Comparison of ENCODE assay signal across 8 mouse cellular contexts in the genomic region with DNA sequence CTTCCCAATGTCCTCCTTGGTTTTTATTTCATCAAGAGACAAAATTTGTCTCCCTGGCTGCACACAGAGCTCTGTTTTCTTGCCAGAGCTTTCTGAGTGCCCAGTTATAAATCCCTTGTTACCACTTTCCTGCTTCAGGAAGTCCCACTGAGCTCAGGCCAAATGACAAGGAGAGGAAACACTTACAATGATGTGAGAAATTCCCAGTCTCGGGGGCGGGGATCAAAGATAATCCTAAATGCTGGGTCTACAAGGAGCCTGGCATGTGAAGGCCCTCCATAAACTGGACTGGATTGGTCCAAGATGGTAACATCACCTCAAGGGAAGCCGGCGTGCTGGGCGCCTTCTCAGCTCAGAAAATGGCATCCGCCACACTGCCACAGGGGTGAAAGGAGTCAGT. TPM values are rescaled to one million over a fixed set of nuclear protein-coding genes. Genes with fewer than 3 reads are reported as not detected.
DNase-seq lines count a peak whose midpoint lies in the region; ATAC-seq lines count a peak whose summit lies in the region.

No protein-coding gene starts in this region.

- H3K4me1 ChIP-seq in midbrain, embryonic 11.5 days (ENCODE audit: control insufficient read depth, insufficient read depth, low read length), result peaks cover 59% of the 10 kb centered on the region

- no peak for ATAC-seq in midbrain, embryonic 11.5 days (ENCODE audit: low FRiP score)

- no peaks in the 10 kb centered on the region for H3K36me3 ChIP-seq in midbrain, embryonic 11.5 days (ENCODE audit: control insufficient read depth, insufficient read depth, low read length)

- H3K9me3 ChIP-seq in midbrain, embryonic 11.5 days (ENCODE audit: control insufficient read depth, low read length), result no peaks in the 10 kb centered on the region

- peak; percentile 35 to 44 for DNase-seq in cerebellum, postnatal 10 days
- DNase-seq in cerebellum, postnatal 4 days (ENCODE audit: low spot score in 2 of 2), result no peak
- peak; percentile 57 for DNase-seq in heart, adult 8-10 months (ENCODE audit: low spot score)
- DNase-seq in kidney, adult 9 months, result peak; percentile 63
- no peak for DNase-seq in midbrain, embryonic 11.5 days (ENCODE audit: low spot score, missing footprints)
- no peak for DNase-seq in testis, postnatal 10 days (ENCODE audit: low spot score)
- no peak for DNase-seq in embryo, embryonic 10 days (ENCODE audit: low spot score)
- DNase-seq in thymus, postnatal 14 days, result no peak

- 62% methylated on average over 6 of the region's 6 CpGs for WGBS in midbrain, embryonic 11.5 days

- no peak overlapping the region for H3K4me2 ChIP-seq in midbrain, embryonic 11.5 days

- no peak overlapping the region for H3K9ac ChIP-seq in midbrain, embryonic 11.5 days (ENCODE audit: low read length)

- no peak overlapping the region for H3K4me3 ChIP-seq in midbrain, embryonic 11.5 days (ENCODE audit: low read depth, low read length)

- peak overlapping the region; percentile 82; the same call in 1 of the 2 replicates for H3K27ac ChIP-seq in midbrain, embryonic 11.5 days (ENCODE audit: low read depth, low read length)

- no peaks in the 10 kb centered on the region for H3K27me3 ChIP-seq in midbrain, embryonic 11.5 days (ENCODE audit: control insufficient read depth, insufficient read depth, low read length)

RNA-seq across cellular contexts. Expression of gene Glod4, which starts 49.3 kb away (rescaled TPM):
- 10 to 100 TPM; 38.8 to 46.4 (median 43.1) TPM for total RNA-seq in heart, adult 8-10 months (2022)
- 131 and 138 TPM in 2 replicates for polyA plus RNA-seq in midbrain, embryonic 11.5 days (2014; fragmentation: Nextera tagmentation; extraction: Ambion mirVana)

RNA-seq across cellular contexts. Expression of gene Mrm3, which starts 49.3 kb away (rescaled TPM):
- 10 to 100 TPM; 23.7 to 28.3 (median 26.3) TPM for total RNA-seq in heart, adult 8-10 months (2022)
- 19.5 and 20.1 TPM in 2 replicates for polyA plus RNA-seq in midbrain, embryonic 11.5 days (2014; fragmentation: Nextera tagmentation; extraction: Ambion mirVana)

Comparison
In these comparisons a context has a peak if more than half of its experiments do, and no peak if none do; other contexts are left out.
1. DNase-seq: peak in cerebellum, postnatal 10 days (2 of 2), heart, adult 8-10 months (single experiment) and kidney, adult 9 months (single experiment); none in cerebellum, postnatal 4 days (0 of 2), midbrain, embryonic 11.5 days (single experiment), testis, postnatal 10 days (single experiment), embryo, embryonic 10 days (single experiment) and thymus, postnatal 14 days (single experiment).